Mouse (Mus musculus) ovary, adult 18-20 months (tissue): ENCODE measurements around the gene Ms4a4b.
"Not testable (repeated sequence)": the region's sequence is repeated elsewhere in the genome, so short reads cannot be mapped to it uniquely, and the experiment has no call there.

ENCODE experiments used
- DNase-seq: peaks from one replicate; pipeline ENCODE4 v3.0.0; 2022; ENCODE audit warnings: low spot score, mixed read lengths

The Ms4a4b gene

DNA sequence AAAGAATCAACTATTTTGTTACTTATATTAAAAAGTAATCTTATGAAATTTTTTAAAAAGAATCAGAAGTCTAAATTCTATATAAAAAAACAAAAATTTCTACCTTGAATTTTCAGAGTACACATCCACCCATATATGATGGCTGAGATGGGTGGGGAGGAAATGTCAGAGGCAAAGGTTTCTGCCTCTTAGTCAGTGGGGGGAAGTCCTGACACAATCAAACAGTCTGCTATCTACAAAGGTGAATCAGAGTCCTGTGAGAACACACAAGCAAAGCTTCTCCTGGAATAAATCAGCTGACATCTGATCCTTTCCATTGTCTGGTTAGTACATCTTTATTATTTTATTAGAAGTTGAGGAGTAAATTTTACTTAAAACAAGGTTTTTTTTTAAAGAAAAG lies at the start of gene Ms4a4b:
TSS of gene Ms4a4b (plus strand) at position 216 of the 400 bp plus-strand sequence.
- no peak for DNase-seq

DNA sequence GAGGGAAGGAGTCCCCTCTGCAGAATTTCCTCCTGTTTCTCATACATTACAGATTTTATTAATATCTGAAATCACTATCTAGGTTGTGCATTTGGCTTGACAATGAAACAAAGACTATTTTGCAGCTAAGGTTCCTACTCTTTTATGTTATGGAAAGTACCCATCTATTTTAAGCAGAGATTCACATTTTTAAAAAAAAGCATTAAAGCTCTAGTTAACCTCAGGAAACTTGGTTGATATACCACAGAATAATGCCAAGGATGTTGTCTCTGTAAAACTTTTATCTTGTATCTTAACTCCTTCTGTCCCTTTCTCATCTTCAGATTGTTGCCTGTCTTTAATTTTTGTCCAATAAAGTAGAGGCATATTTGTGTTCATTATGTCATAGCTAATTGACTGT lies 47.6 kb upstream of the Ms4a4b start:
- DNase-seq: no peak

DNA sequence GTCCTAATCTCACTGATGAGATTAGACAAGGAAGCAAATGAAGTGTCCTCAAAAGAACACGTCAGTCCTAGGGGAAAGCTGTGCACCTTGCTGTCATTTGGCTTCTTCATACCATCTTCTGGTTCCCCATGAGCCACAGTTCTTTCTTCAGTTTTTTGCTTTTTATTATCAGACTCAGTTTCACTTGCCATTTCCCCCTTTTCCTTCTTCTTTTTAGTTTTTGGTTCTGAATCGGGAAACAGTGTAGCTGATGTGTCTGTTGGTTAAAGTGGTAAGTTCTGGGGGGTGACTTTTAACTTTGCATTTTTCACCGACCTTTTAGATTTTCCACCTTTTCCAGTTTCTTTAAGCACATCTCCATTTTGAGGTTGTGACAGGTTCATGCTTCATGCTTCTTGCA lies 38.8 kb upstream of the Ms4a4b start, which contains the start of gene Ms4a4c:
TSS of gene Ms4a4c (plus strand) at position 244 of the 400 bp plus-strand sequence.
- DNase-seq: no peak

DNA sequence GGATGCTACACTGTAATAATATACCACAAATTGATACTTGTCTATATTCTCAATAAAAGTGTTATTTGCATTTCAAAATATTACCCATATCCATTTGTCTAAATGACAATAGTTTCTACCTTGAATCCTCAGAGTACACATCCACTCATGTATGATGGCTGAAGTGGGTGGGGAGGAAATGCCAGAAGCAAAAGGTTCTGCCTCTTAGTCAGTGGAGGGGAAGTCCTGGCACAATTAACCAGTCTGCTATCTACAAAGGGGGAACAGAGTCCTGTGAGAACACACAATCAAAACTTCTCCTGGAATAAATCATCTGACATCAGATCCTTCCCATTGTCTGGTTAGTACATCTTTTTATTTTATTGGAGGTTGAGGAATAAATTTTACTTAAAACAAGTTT lies 35.9 kb upstream of the Ms4a4b start:
- no peak for DNase-seq

DNA sequence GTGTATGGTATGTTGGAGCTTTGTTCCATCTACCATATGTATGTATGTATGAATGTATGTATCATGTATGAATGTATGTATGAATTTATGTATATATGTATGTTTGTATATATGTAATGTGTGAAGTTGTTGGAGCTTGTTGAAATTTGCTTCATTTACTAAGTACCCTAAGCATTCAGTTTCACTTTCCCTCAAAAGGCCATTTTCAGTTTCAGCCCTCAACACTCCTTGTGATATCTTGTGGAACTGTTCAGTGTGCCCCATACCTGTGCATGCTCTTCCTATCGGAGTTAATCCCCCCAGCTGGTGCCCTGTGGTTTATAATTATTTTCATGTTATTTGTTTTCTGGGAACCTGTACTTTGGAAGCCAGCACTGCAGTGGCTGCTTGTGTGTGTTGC lies 34.8 kb upstream of the Ms4a4b start:
- DNase-seq: no peak

DNA sequence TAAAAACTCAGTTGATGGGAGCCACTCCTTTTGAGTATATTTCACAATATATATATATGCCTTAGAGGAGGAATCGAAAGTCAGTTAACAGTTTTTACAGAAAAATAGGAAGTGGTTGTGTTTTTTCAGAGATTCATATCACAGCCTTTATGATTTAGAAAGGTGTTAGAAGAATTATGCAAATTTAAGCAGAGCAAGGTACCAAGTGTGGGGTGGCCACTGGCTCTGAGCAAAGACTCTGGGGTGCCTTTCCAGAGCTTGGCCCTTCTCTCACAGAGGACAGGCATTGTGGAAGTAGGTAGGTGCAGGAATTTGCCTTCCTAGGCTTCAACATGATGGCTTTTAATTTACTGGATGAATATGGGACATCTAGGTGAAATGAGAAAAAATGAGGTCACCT lies 31.7 kb upstream of the Ms4a4b start:
- DNase-seq: no peak

DNA sequence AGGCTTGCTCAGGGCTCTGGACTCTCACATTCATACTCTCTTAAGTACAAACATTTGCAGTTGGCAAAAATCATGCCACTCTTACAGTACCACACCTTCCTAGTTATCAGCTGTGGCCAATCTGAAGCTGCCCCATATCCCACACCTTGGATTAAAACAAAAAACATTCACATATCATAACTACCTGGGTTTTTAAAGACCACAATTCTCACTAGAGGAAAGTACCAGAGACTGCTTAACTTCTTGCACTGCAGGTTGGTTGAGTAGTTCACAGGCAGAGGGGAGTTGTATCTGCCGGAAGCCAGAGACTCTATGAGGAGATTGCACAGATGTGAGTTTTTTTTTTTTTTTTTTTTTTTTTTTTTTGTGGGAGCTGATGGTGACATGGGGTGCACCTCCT lies 29.3 kb upstream of the Ms4a4b start:
- DNase-seq: no peak

DNA sequence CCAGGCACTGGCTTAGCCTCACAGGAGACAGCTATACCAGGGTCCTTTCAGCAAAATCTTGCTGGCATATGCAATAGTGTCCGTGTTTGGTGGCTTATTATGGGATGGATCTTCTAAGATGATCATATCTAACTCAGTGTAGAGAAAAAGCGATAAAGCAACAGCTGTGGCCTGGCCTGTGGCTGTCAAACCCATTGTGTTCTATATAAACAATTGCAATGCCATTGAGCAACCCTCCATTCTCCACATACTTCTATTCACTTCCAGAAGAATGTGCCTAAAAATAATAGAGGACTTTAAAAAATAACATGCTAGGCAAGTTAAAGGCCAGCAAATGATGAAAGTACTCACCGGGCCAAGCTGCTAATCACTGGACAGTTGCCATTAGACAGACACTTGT lies 27.8 kb upstream of the Ms4a4b start:
- no peak for DNase-seq

DNA sequence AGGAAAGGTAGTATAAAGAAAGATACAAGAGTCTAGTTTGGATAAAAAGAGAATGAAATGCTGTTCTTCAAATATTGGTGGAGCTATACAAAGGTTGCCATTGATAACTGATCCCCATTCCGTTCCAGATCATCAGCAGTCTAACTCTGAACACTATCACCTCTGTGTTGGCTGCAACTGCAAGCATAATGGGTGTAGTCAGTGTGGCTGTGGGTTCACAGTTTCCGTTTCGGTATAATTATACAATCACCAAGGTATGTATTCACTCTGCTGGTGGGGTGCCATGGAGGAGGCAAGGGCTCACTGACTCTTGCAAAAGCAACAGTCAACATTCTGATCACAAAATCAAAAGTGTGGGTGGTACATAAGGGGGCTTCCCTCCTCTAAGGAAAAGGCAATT lies 24.5 kb upstream of the Ms4a4b start:
- not testable (repeated sequence) for DNase-seq

DNA sequence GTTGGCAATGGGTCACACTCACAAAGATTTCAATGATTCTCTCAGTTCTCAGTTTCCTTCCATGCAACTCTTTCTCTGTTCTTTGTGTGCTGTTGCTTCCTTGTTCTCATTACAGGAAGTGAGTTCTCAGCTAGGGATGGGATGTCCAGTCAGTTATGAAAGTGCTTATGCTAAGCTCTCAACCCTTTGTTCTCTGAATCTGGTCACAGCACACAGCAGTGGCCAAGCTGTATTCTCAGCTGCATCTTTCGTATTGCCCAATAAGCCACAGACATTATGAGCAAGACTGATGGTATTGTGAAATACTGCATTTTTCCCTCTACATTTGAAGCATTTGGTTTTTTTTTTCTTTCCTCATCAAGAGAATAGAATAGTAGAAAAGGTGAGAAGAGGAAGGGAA lies 12.1 kb upstream of the Ms4a4b start:
- not testable (repeated sequence) for DNase-seq

DNA sequence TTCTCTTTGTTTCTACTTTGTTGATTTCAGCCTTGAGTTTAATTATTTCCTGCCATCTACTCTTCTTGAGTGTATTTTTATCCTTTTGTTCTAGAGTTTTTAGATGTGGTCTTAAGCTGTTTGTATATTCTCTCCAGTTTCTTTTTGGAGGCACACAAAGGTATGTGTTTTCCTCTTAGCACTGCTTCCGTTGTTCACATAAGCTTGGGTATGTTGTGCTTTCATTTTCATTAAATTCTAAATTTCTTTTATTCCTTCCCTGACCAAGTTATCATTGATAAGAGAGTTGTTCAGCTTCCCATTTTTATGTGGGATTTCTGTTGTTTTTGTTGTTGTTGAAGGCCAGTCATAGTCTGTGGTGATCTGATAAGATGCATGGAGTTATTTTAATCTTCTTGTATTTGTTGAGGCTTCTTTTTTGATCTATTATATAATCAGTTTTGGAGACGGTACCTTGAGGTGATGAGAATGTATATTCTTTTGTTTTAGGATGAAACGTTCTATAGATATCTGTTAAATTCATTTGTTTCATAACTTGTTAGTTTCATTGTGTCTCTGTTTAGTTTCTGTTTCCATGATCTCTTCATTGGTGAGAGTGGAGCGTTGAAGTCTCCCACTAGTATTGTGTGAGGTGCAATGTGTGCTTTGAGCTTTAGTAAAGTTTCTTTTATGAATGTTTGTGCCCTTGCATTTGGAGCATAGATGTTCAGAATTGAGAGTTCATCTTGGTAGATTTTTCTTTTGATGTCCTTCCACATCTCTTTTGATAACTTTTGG lies 8.1 kb upstream of the Ms4a4b start:
- no peak for DNase-seq

DNA sequence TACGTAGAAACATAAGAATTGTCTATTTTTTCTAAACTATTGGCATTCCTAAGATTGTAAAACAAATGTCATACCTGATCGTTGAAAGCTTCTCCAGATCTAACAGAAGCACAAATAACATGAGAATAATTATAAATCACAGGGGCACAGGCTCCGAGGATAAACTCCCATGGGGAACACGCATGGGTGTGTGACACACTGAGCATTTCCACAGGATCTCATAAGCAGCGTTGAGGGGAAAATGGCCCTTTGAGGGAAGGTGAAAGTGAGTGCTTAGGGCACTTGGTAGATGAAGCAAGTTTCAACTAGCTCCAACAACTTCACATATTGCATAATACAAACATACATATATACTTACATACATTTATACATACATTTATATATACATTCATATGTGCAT lies 611 bp downstream of the Ms4a4b start:
- DNase-seq: no peak

DNA sequence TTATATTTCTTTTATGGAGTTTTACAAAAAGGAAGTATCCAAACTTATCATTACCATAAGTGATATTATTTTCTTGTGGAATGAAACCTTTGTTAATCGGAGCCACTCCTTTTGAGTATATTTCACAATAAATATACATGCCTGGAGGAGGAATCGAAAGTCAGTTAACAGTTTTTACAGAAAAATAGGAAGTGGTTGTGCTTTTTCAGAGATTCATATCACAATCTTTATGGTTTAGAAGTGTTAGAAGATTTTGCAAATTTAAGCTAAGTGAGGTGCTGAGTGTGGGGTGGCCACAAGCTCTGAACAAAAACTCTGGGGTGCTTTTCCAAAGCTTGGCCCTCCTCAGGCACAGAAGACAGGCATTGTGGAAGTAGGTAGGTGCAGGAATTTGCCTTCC lies 3.9 kb downstream of the Ms4a4b start:
- no peak for DNase-seq

DNA sequence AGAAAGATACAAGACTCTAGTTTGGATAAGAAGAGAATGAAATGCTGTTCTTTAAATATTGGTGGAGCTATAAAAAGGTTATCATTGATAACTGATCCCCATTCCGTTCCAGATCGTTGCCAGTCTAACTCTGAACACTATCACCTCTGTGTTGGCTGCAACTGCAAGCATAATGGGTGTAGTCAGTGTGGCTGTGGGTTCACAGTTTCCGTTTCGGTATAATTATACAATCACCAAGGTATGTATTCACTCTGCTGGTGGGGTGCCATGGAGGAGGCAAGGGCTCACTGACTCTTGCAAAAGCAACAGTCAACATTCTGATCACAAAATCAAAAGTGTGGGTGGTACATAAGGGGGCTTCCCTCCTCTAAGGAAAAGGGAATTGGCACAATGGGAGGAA lies 15.7 kb downstream of the Ms4a4b start:
- not testable (repeated sequence) for DNase-seq

DNA sequence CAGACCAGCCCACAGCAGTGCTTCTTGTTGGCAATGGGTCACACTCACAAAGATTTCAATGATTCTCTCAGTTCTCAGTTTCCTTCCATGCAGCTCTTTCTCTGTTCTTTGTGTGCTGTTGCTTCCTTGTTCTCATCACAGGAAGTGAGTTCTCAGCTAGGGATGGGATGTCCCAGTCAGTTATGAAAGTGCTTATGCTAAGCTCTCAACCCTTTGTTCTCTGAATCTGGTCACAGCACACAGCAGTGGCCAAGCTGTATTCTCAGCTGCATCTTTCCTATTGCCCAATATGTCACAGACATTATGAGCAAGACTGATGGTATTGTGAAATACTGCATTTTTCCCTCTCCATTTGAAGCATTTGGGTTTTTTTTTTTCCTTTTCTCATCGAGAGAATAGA lies 21.4 kb downstream of the Ms4a4b start:
- DNase-seq: not testable (repeated sequence)

DNA sequence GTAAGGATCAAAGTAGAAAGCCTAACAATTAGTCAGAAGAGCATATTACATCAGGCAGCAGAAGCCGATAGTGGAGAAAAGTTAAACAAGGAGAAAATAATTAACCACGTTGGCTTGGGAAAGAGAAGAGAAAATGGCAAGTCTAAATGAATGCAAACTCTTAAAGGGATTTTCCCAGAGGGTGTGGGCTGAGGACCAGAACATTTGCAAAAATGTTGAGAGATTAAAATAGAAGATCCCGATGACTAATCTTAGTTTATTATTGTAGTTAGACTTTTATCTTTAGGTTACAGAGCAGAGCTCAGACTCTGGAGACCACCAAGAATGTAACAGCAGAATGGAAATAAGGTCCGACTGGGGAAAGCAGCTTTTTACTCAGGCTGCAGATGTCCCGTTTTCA lies 23.1 kb downstream of the Ms4a4b start:
- no peak for DNase-seq

DNA sequence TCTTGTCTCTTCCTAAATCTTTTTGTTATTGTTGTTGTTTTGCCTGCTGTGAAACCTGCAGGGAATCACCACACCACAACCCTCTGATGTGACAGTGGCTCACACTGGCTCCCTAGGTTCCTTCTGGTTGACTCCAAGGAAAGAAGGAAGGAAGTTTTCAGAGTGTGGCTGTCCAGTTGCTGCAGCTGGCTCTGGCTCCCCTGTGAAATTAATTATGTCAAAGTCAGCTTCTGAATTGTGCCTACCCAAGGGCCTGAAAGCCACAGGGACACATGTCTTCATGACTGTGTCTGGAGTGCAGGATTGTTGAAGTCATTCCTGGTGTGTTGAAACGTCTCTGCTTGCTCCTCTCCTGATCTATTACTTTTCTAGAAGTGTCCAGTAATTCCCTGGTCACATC lies 25.0 kb downstream of the Ms4a4b start:
- not testable (repeated sequence) for DNase-seq

DNA sequence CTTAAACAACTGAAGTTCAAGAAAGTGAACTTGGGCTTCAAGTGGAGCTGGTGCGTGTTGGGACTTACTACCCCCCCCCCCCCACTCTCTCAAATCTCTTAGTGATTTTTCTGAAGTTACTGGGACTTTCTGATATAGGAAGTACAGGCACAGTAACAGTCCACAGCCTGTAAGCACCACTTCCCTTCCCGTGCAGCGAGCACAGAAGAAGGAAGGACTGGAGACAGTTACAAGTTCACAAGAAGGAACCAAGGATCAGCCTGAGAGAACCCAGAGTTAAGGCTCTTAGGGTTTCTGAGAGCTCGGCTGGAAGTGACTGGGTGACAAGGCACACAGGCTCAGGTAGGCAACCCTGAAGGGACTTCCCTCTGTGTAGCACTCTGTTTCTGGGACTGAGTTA lies 25.9 kb downstream of the Ms4a4b start, which contains the start of gene Ms4a6c:
TSS of gene Ms4a6c (plus strand) at position 152 of the 400 bp plus-strand sequence.
- not testable (repeated sequence) for DNase-seq

DNA sequence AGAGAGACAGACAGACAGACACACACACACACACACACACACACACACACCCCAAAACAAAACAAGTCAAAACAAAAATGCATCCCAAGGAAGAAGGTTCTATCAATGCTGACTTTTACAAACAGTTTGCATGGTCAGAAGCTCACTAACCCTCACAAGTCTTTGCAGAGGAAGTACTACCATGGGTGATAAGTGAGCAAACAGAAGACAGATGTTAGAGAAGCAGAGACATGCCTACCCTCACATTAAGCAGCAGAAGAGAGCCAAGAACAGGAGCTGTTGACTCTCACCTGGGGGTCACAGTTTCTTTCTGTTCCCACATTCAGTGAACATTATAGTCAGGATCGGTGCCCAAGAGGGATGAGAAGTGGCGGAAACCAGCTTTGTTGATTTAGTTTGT lies 36.4 kb downstream of the Ms4a4b start:
- DNase-seq: no peak

DNA sequence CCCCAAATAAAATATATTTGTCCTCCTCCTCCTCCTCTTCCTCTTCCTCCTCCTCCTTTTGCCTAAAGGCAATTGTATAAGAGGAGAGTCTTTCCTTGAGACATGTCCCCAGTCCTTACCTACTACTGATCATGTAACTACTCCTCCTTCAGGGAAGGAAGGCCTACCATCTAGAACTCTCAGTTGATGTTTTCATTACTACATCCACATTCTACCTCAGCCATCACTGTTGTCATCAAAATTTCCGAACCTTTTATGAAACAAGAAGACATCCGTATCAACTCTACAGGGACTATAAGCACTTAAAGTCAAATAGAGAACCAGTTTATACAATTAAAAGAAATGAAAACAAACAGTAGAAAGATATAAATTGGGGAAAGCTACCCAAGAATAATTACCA lies 39.3 kb downstream of the Ms4a4b start:
- DNase-seq: no peak

DNA sequence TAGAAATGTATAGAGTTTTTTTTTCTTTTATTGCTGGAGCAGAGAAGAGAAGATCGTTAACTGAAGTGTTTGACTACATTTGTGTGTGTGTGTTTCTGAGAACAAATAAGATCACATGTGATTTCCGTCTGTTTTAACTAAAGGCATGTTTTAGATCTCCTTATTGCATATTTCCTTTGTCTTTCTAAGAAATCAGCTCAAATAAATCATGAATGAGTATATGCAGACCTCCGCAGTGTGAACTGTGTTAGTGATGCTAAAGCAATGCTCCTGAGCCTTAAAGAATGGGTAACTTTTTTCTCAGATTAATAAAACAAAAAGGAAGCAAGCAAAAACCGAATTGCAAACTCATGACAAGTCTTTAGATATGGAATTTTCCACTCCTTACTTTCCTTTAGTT lies 40.6 kb downstream of the Ms4a4b start:
- no peak for DNase-seq

DNA sequence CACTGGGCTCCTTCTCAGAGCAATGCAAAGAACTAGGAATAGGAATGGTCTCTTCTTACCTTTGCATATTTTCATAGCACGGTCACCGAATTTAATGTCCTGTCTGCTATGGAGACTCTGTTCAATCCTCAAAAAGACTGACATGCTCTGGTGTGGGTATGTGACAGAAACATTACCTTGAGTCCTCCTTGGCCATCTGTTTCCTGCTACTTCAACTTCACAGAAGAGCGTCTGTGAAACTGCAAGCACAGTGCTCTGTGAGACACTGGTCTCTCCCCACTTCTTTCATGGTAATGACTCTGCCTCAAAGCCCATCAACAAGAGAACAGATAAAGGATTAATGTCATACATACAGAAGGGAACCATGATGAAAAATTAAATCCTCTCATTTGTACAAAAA lies 41.0 kb downstream of the Ms4a4b start:
- no peak for DNase-seq

DNA sequence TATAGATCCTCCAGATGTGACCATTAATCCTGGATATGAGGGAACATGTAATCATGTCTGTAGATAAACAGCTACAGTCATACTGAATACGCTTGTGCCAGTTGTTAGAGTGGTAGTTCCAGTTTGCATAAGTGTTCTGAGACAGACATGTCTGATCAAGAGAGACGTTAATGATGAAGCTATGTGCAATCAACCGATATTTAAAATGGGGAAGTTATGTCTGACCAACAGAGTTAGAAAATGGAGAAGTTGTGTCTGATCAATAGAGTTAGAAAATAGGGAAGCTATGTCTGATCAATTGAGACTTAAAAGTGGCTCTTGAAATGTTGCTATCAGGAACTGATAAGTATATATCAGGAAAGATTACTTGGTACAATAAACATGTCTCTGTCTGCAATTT lies 41.9 kb downstream of the Ms4a4b start:
- DNase-seq: no peak

DNA sequence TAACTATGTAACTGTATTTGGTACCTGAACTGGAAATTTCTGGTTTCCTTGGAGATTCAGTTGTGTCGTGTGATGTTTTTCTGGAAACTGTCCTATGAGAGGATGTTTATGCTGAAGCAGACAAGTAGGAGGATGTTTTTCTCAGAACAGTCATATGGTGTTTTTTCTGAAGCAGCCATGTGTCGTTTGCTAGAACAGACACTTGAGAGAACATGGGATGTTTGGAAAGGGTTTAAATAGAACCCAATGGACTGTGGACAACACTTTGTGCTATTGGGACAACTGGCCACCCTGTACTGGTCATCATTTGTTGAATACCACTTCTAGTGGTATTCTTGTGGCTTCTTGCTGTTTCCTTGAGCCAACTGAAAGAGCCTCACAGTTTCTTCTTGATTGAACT lies 42.4 kb downstream of the Ms4a4b start, which contains the start of gene Gm8369:
TSS of gene Gm8369 (plus strand) at position 193 of the 400 bp plus-strand sequence.
- no peak for DNase-seq
